Mouse (Mus musculus) forebrain, embryonic 16.5 days (tissue): ENCODE results near the gene Hikeshi. TPM values are rescaled to one million over a fixed set of nuclear protein-coding genes. Genes with fewer than 3 reads are reported as not detected.

Experiments
- ATAC-seq: fragments of 200-750 bp; cut with Nextera tagmentation; 2 replicates; pipeline ENCODE4 v1.8.0; 2017; ENCODE audit warnings: mild to moderate bottlenecking, moderate library complexity
- H3K27ac ChIP-seq: fragments of 300-500 bp; sonication (generic); 2 replicates; pipeline ENCODE4 v1.5.1; 2014; ENCODE audit warnings: low read length, control low read depth
- H3K27me3 ChIP-seq: fragments of 300-500 bp; sonication (generic); replicated peaks from 2 replicates; pipeline ENCODE4 v1.6.1; 2014; ENCODE audit warnings: low read length; ENCODE audit not compliant: control insufficient read depth, insufficient read depth
- H3K36me3 ChIP-seq: fragments of 300-500 bp; sonication (generic); 2 replicates; pipeline ENCODE4 v1.6.1; 2014; ENCODE audit not compliant: control insufficient read depth, insufficient read depth
- H3K4me1 ChIP-seq: fragments of 300-500 bp; sonication (generic); replicated peaks from 2 replicates; pipeline ENCODE4 v1.6.1; 2014; ENCODE audit warnings: low read length; ENCODE audit not compliant: control insufficient read depth, insufficient read depth
- H3K4me2 ChIP-seq: fragments of 300-500 bp; sonication (generic); 2 replicates; pipeline ENCODE4 v1.6.1; 2014; ENCODE audit warnings: mild to moderate bottlenecking, low read length, control low read depth
- H3K4me3 ChIP-seq: fragments of 300-500 bp; sonication (generic); replicated peaks from 2 replicates; pipeline ENCODE4 v1.5.1; 2014; ENCODE audit warnings: mild to moderate bottlenecking, low read length, control low read depth
- H3K9ac ChIP-seq: fragments of 300-500 bp; sonication (generic); replicated peaks from 2 replicates; pipeline ENCODE4 v1.6.1; 2014; ENCODE audit warnings: low read depth, low read length, control low read depth
- H3K9me3 ChIP-seq: fragments of 300-500 bp; sonication (generic); 2 replicates; pipeline ENCODE4 v1.6.1; 2016; ENCODE audit warnings: low read length; ENCODE audit not compliant: control insufficient read depth
- WGBS: fragments of 180-500 bp; shearing (Covaris S2); extraction: QIAGEN DNeasy Blood & Tissue Kit; methylation state at CpG from one replicate; pipeline ENCODE4 v1.1.7; 2014; 5-methylcytosine and 5-hydroxymethylcytosine counted together
- polyA plus RNA-seq: library from polyadenylated mRNA; unstranded; fragments of >200 nt; fragmentation: Nextera tagmentation; extraction: Ambion mirVana; gene quantifications from 2 replicates; pipeline ENCODE4 v1.2.1, GENCODE M21; 2015

Gene Hikeshi
- 154 and 158 TPM in 2 replicates for polyA plus RNA-seq

DNA sequence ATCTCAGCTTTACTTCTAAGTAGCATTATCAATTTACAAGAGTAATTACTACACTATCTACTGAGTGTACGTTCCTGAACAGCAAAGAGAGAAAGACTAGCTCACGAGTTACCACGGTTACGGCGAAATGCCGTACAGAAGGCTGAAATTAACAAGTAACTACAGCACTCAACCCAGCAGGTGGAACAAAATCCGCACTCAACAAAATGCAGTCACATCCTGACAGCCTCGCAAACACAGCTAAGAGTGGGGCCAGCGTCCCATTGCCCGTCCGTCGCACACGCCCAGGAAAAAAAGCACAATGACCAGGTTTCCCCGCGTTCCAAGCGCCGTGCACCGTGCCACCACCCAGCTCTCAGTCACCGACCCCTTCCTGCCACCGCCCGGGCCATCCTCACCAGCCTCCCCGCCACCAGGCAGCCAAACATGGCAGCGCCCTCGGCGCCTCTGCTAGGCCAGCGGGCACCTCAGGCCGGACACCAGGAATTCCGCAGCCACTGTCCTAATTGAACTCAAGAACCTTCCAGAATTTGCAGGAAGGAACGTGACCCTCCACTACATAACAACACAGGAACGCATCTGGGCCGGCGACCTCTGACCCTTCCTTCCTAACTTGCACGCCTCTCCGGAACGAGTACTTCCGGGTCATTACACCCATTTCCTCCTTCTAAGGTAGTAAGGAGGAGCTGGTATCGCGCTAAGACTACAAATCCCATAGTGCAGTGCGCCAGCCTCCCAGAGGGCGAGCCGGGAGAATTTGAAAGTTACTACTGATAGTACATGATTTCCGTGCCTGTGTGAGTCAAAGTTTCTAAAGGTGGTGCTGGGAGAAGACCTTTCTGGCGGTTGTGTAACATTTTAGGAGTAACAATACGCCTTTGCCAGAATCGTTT, at the start of gene Hikeshi:
Hikeshi (minus strand) TSS at position 634 of the 893 bp plus-strand sequence.
- H3K36me3 ChIP-seq, result no peaks in the 10 kb centered on the region
- H3K4me3 ChIP-seq, result peak within 1 kb of the TSS; percentile 98
- H3K4me2 ChIP-seq, result peak within 1 kb of the TSS; percentile 77
- H3K27me3 ChIP-seq, result no peaks in the 10 kb centered on the region
- WGBS, result under 1% methylated on average over 45 of the region's 45 CpGs
- peak within 1 kb of the TSS; percentile 85 for H3K9ac ChIP-seq
- peaks cover 14% of the 10 kb centered on the region for H3K4me1 ChIP-seq
- no peaks in the 10 kb centered on the region for H3K9me3 ChIP-seq
- peak; percentile 99 for ATAC-seq
- H3K27ac ChIP-seq, result peak within 1 kb of the TSS; percentile 82

DNA sequence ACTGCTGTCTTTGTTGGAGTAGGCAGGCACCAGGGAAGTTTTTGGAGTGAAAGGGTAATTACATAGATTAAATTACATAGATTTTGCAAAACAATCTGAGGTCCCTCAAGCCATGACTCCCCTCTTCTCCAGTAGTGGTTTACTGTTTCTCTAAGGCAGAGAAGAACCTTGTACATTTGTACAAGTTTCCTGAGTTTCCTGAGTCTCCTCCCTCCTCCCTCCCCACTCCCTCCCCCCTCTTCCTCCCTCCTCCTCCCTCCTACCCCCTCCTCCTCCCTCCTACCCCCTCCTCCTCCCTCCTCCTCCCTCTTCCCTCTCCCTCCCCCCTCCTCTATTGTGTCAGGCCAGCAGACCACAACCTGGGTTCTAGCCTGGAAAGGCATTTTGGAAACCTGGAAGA, 43.4 kb upstream of the Hikeshi start:
- Histone ChIP-seq H3K4me3 (no peak overlapping the region), H3K36me3 (no peaks in the 10 kb centered on the region), H3K27me3 (no peaks in the 10 kb centered on the region), H3K4me1 (peaks cover 3% of the 10 kb centered on the region; the same call in 1 of the 2 replicates), H3K9me3 (no peaks in the 10 kb centered on the region), H3K27ac (no peak overlapping the region), H3K9ac (no peak overlapping the region), H3K4me2 (no peak overlapping the region)
- no peak for ATAC-seq

DNA sequence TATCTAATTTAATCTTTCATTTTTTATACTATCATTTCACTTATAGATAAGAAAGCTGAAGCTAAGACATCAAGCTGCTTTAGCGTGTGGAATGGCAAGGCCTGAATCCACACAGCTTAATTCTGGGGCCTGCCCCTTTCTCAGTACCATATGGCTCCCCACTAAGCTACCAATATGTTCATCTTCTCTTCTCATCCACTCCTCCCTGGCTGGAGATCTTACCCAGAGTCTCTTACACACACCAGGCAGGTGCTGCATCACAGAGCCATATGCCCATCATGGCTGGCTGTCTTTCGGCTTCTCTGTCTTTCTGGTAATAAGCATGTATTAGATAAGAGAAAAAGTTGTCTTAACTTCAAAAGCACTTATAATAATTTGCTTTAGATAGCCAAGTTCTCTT, 42.4 kb upstream of the Hikeshi start:
- no peak overlapping the region for H3K4me3 ChIP-seq
- no peaks in the 10 kb centered on the region for H3K27me3 ChIP-seq
- peaks cover 11% of the 10 kb centered on the region for H3K4me1 ChIP-seq
- H3K4me2 ChIP-seq, result no peak overlapping the region
- H3K27ac ChIP-seq, result no peak overlapping the region; the same call in 1 of the 2 replicates
- H3K36me3 ChIP-seq, result no peaks in the 10 kb centered on the region
- WGBS, result 67% methylated on average over 2 of the region's 2 CpGs
- no peaks in the 10 kb centered on the region for H3K9me3 ChIP-seq
- H3K9ac ChIP-seq, result no peak overlapping the region
- ATAC-seq, result no peak

- H3K36me3 ChIP-seq, result no peaks in the 10 kb centered on the region
- WGBS, result 12% methylated on average over 10 of the region's 10 CpGs
- H3K4me1 ChIP-seq, result peaks cover 12% of the 10 kb centered on the region
- peak overlapping the region; percentile 78 for H3K4me2 ChIP-seq
- peak overlapping the region; percentile 99 for H3K27ac ChIP-seq
- no peaks in the 10 kb centered on the region for H3K27me3 ChIP-seq
- H3K9ac ChIP-seq, result peak overlapping the region; percentile 89
- no peaks in the 10 kb centered on the region for H3K9me3 ChIP-seq
- peak; percentile 16 for ATAC-seq
- peak overlapping the region; percentile 95 for H3K4me3 ChIP-seq
Measured at GRCm38 (mm10) chr7:89981557-89981956, 40.6 kb upstream of the Hikeshi start.

DNA sequence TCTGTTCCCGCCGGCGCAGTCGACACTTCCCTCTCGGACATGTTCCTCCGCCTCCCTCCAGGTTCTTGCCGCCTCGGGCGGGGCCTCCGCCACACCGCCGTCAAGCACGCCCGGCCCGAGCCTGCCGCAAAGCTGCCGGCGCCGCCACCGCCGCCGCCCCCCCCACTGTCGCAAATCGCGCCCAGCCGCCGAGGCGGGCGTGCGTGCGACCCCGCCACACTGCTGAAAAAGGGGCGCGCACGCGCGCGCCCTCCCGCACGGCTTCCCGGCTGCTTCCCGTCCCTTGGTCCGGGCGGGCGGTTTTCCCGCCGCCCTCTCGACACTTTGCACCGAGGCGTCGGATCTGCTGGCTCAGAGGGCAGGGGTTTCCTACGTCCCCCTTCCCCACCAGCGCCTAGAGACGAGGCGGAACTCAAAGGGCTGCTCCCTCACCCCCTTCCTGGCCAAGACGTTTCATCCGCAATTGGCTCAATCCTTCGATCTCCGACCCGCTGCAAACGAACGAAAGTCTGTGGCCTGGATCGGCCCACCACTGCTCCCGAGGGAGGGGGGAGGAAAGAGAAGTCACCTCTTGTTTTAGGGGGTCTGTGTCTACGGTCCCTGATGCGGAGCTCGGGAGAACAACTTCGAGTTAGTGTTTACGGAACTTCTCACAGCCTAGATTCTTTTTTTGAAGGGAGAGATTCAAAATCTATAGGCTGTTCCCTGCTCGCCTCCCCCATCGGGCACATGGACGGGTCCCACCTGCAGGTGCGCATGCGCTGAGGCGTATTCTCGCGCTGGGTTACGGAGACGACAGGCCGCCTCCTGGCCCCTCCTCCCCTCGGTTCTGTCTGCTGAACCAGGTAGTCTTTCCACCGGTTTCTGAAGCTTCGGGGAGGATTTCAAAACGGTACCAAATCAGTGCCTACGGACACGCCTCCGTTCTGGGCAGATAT, 39.8 kb upstream of the Hikeshi start, which contains the start of gene Eed:
Eed (minus strand) TSS at position 499 of the 938 bp plus-strand sequence.
- H3K27me3 ChIP-seq, result no peaks in the 10 kb centered on the region
- WGBS, result under 1% methylated on average over 83 of the region's 87 CpGs
- peak within 1 kb of the TSS; percentile 95 for H3K4me3 ChIP-seq
- peak within 1 kb of the TSS; percentile 99 for H3K27ac ChIP-seq
- peaks cover 4% of the 10 kb centered on the region for H3K36me3 ChIP-seq
- peak; percentile 91 for ATAC-seq
- no peaks in the 10 kb centered on the region for H3K9me3 ChIP-seq
- H3K9ac ChIP-seq, result peak within 1 kb of the TSS; percentile 89
- peaks cover 12% of the 10 kb centered on the region for H3K4me1 ChIP-seq
- H3K4me2 ChIP-seq, result peak within 1 kb of the TSS; percentile 89

DNA sequence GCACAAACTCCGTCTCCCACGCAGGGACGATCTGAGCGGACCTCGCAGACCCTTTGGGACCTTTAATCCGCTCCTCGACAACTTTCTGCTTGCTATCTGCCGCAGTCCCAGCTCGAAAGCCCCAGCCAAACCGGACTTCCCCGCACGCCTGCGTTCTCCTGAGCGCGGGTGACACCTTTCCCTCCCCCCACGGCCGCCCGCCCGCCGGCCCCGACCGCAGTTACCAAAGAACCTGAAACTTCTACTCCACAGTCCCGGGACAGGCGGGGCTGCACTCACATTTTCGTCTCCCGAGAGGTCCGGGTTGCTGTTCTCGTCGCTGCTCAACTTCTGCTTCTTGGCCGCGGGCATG, 39.1 kb upstream of the Hikeshi start:
- H3K36me3 ChIP-seq, result peaks cover 10% of the 10 kb centered on the region
- peak overlapping the region; percentile 95 for H3K4me3 ChIP-seq
- peak overlapping the region; percentile 89 for H3K4me2 ChIP-seq
- peaks cover 12% of the 10 kb centered on the region for H3K4me1 ChIP-seq
- peak overlapping the region; percentile 89 for H3K9ac ChIP-seq
- no peaks in the 10 kb centered on the region for H3K9me3 ChIP-seq
- ATAC-seq, result no peak
- H3K27ac ChIP-seq, result peak overlapping the region; percentile 99
- no peaks in the 10 kb centered on the region for H3K27me3 ChIP-seq
- 1% methylated on average over 31 of the region's 31 CpGs for WGBS

DNA sequence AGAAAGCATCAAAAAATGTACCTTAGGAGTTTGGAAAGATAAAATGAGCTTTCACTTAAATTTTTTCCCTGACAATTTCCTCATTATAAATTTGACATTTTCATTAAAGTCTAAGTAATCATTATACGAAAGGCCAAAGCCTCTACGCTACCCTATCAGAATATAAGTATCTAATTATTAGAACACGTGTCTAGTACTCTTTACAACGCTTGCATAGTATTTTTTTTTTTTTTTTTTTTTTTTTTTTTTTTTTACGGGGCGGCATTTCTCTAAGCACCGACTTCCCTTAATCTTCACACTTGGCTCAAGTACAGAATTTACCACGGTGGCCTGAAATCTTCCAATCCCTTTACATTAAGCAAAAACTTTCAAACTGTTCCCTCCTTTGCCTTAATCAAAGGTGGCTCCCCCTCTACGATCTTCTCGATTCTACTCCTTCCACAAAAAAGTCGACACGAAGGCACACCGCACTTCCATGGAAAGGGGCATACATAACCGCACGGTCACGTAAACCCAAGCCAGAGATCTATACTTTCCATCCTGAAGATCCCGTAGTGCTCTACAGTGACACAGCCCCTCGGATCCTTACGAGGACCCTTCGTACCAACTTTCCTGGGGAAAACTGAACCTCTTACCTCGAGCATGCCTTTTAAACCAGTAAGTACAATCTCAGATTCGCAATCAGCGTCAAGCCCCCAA, 38.6 kb upstream of the Hikeshi start:
- Histone ChIP-seq H3K36me3 (peaks cover 10% of the 10 kb centered on the region), H3K27ac (peak overlapping the region; percentile 99; the same call in 1 of the 2 replicates), H3K9ac (peak overlapping the region; percentile 89), H3K27me3 (no peaks in the 10 kb centered on the region), H3K4me1 (peaks cover 12% of the 10 kb centered on the region), H3K9me3 (no peaks in the 10 kb centered on the region), H3K4me3 (peak overlapping the region; percentile 95), H3K4me2 (peak overlapping the region; percentile 89)
- WGBS, result 1% methylated on average over 23 of the region's 23 CpGs
- no peak for ATAC-seq

DNA sequence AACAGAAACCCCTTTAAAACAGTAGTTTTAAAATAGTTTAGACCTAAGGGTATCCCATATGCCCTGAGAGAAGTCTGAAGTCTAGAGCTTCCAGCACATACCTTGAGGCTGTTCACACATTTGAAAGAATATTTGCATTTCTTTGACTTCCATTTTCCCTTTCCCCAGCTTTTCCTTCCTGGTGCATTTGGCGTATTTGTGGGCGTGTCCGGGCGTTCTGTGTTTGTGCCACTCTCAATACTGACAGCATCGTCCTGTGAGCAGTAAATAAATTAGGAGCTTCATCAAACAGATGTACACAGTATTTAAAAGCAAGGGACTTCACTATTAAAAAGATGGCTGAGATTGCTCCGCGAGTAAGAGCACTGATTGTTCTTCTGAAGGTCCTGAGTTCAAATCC, 35.8 kb upstream of the Hikeshi start:
- H3K9me3 ChIP-seq, result no peaks in the 10 kb centered on the region
- peaks cover 18% of the 10 kb centered on the region for H3K36me3 ChIP-seq
- H3K4me3 ChIP-seq, result no peak overlapping the region
- ATAC-seq, result no peak
- 94% methylated on average over 7 of the region's 7 CpGs for WGBS
- H3K4me1 ChIP-seq, result peaks cover 12% of the 10 kb centered on the region
- H3K9ac ChIP-seq, result no peak overlapping the region
- no peak overlapping the region for H3K4me2 ChIP-seq
- H3K27ac ChIP-seq, result no peak overlapping the region
- H3K27me3 ChIP-seq, result no peaks in the 10 kb centered on the region
